Mouse (Mus musculus): ENCODE data around the gene Asf1a.
A peak's percentile ranks its signal among the peaks of the same experiment; 100 is the strongest.
"Not testable (repeated sequence)": the region's sequence is repeated elsewhere in the genome, so short reads cannot be mapped to it uniquely, and the experiment has no call there.

Asf1a gene

DNA sequence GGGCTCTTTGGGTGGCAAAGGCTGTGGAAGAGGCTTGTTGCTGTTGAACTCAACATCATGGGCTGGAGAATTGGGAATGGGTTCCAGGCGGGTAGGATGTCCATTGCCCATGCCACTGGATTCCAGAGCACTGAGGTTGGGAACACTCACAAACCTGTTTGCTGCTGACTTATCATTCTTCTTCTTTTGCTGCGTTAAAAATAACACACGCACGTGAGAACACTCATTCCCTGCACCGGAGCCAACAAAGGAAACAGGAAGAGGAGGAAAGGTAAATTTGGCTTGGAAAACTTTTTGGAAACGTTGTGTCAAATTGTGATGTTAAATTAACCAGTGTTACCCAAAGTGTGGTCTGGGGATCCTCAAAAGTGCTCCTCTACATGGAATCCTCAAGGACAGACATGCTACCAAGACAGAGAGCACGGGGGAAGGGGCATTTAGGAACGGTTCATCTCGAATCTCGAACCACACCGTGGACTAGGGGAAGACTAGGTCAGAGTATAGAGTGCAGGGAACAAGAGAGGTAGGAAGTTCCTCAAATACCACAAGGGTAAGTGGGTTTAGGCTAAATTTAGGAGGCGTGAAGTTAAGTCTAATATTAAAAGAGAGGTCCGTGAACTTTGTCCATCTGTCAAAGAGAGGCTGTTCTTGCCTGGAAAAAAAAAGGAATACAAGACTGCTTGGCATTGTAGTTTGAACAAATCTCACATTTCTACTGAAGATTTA lies 38.9 kb downstream of the Asf1a start:
- no peak for DNase-seq (ENCODE audit: low read depth, low spot score)

DNA sequence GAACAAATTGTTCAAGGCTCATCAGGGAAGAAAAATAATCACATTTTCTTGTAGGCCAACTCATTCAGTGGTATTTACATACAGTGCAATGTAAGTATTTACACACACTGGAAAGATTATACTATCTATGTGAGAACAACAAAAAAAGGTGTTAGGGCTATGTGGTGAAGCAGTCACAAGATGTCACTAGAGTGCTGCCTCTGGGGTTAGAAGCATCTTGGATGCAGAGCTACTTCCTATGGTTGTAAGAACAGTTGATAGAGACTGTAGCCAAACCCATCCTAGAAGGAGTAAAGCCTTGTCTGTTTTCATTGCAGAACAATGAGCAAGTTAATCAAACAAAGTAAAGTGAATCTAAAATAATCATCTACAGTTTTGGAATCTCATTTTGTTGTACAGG lies 45.0 kb downstream of the Asf1a start:
- DNase-seq (ENCODE audit: low read depth, low spot score): peak; percentile 27

DNA sequence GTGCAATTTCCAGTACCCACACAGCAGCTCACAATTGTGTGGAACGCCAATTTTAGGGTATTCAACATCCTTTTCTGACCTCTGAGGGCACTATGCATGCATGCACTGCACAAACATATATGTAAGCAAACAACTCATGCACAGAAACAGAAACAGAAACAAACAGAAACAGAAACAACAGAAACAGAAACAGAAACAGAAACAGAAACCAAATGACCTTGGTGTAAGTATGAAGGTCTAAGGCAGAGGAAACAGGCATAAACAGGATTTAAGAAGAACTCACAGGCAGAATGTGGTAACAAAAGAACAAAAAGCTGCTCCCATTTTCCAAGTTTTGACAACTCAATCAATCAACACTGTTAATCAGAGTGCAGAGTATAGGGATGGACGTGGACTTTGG lies 54.1 kb downstream of the Asf1a start:
- DNase-seq (ENCODE audit: low read depth, low spot score): peak; percentile 50

DNA sequence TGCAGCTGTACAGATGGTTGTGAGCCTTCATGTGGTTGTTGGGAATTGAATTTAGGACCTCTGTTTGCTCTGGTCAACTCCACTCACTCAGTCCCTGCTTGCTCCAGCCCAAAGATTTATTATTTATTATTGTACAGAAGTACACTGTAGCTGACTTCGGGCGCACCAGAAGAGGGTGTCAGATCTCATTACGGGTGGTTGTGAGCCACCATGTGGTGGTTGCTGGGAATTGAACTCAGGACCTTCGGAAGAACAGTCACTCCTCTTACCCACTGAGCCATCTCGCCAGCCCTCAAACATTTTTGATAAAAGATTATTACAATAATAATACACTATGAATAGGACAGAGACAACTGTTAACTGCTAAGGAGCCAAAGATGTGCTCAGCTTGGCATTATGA lies 57.7 kb downstream of the Asf1a start:
- not testable (repeated sequence) for DNase-seq (ENCODE audit: low read depth, low spot score)
